Mouse (Mus musculus) embryonic facial prominence, embryonic 11.5 days (tissue): Measurements from ENCODE around the gene Saa2. TPM values are rescaled to one million over a fixed set of nuclear protein-coding genes. Genes with fewer than 3 reads are reported as not detected.
A peak's percentile ranks its signal among the peaks of the same experiment; 100 is the strongest.

ENCODE experiments used
- ATAC-seq: fragments of 200-750 bp; cut with Nextera tagmentation; replicated peaks from 2 replicates; pipeline ENCODE4 v1.8.0; 2017; ENCODE audit warnings: low read depth; ENCODE audit not compliant: insufficient number of reproducible peaks, low FRiP score, low TSS enrichment
- DNase-seq: peaks from one replicate; pipeline ENCODE4 v3.0.0-alpha.2; 2015; ENCODE audit warnings: low spot score
- H3K27ac ChIP-seq: fragments of 300-500 bp; sonication (generic); replicated peaks from 2 replicates; pipeline ENCODE4 v1.5.1; 2014; ENCODE audit warnings: mild to moderate bottlenecking, low read depth, low read length, control low read depth
- H3K27me3 ChIP-seq: fragments of 300-500 bp; sonication (generic); 2 replicates; pipeline ENCODE4 v1.6.1; 2014; ENCODE audit warnings: mild to moderate bottlenecking, low read length, moderate library complexity, mixed read lengths; ENCODE audit not compliant: control insufficient read depth, insufficient read depth
- H3K36me3 ChIP-seq: fragments of 300-500 bp; sonication (generic); replicated peaks from 2 replicates; pipeline ENCODE4 v1.6.1; 2014; ENCODE audit warnings: low read depth, mild to moderate bottlenecking, low read length, moderate library complexity, mixed read lengths; ENCODE audit not compliant: control insufficient read depth, insufficient read depth
- H3K4me1 ChIP-seq: fragments of 300-500 bp; sonication (generic); 2 replicates; pipeline ENCODE4 v1.6.1; 2014; ENCODE audit warnings: low read length, mixed read lengths; ENCODE audit not compliant: control insufficient read depth, insufficient read depth
- H3K4me2 ChIP-seq: fragments of 300-500 bp; sonication (generic); 2 replicates; pipeline ENCODE4 v1.6.1; 2014; ENCODE audit warnings: low read depth, mild to moderate bottlenecking, control low read depth, low read length, moderate library complexity
- H3K4me3 ChIP-seq: fragments of 300-500 bp; sonication (generic); 2 replicates; pipeline ENCODE4 v1.5.1; 2014; ENCODE audit warnings: low read depth, low read length, control low read depth
- H3K9ac ChIP-seq: fragments of 300-500 bp; sonication (generic); replicated peaks from 2 replicates; pipeline ENCODE4 v1.6.1; 2014; ENCODE audit warnings: mild to moderate bottlenecking, control low read depth, low read length
- H3K9me3 ChIP-seq: fragments of 300-500 bp; sonication (generic); replicated peaks from 2 replicates; pipeline ENCODE4 v1.6.1; 2016; ENCODE audit warnings: mild to moderate bottlenecking, low read length, inconsistent platforms, mixed read lengths; ENCODE audit not compliant: control insufficient read depth
- WGBS: fragments of 180-500 bp; shearing (Covaris S2); extraction: QIAGEN DNeasy Blood & Tissue Kit; methylation state at CpG from one replicate; pipeline ENCODE4 v1.1.7; 2014; 5-methylcytosine and 5-hydroxymethylcytosine counted together
- polyA plus RNA-seq: library from polyadenylated mRNA; unstranded; fragments of >200 nt; fragmentation: Nextera tagmentation; extraction: Ambion mirVana; gene quantifications from 2 replicates; pipeline ENCODE4 v1.2.1, GENCODE M21; 2014

Gene Saa2
- polyA plus RNA-seq, 1 experiment from 2014 or later, result 1.4 TPM

GRCm38 (mm10) chr7:46796779-46797178, 45.2 kb downstream of the Saa2 start:
- DNase-seq (no peak), ATAC-seq (no peak)
- Histone ChIP-seq H3K4me3 (peak overlapping the region; percentile 93), H3K27ac (no peak overlapping the region), H3K4me1 (no peaks in the 10 kb centered on the region; the same call in 1 of the 2 replicates), H3K9me3 (no peaks in the 10 kb centered on the region), H3K36me3 (no peaks in the 10 kb centered on the region), H3K4me2 (peak overlapping the region; percentile 85), H3K9ac (peak overlapping the region; percentile 89), H3K27me3 (no peaks in the 10 kb centered on the region)
- 45% methylated on average over 6 of the region's 6 CpGs for WGBS

Other genes with a start within 250 kb of the Saa2 start
- 10.8 and 11.6 TPM in 2 replicates for gene Sergef, start 112.0 kb upstream of the Saa2 start, polyA plus RNA-seq
- gene Tph1, start 79.3 kb upstream of the Saa2 start, polyA plus RNA-seq, result 0.29 and 0.66 TPM in 2 replicates
- 45.6 and 51.7 TPM in 2 replicates for gene Saal1, start 41.1 kb upstream of the Saa2 start, polyA plus RNA-seq
- not detected in 2 replicates for gene Saa3, start 36.1 kb upstream of the Saa2 start, polyA plus RNA-seq
- not detected in 2 replicates for gene Saa4, start 19.2 kb upstream of the Saa2 start, polyA plus RNA-seq
- gene Saa1, start 8.8 kb upstream of the Saa2 start, polyA plus RNA-seq, result 0.67 and 0.89 TPM in 2 replicates
- 14.8 and 18.8 TPM in 2 replicates for gene Hps5, start 44.3 kb downstream of the Saa2 start, polyA plus RNA-seq
- gene Gtf2h1, start 44.3 kb downstream of the Saa2 start, polyA plus RNA-seq, result 60.2 and 64.0 TPM in 2 replicates
- 1,561 and 1,765 TPM in 2 replicates for gene Ldha, start 89.7 kb downstream of the Saa2 start, polyA plus RNA-seq
- gene Ldhc, start 109.4 kb downstream of the Saa2 start, polyA plus RNA-seq, result 0.26 TPM in 1 of 2 replicates, not detected in the other
- 306 and 341 TPM in 2 replicates for gene Tsg101, start 168.2 kb downstream of the Saa2 start, polyA plus RNA-seq
- 13.1 and 14.8 TPM in 2 replicates for gene Uevld, start 206.7 kb downstream of the Saa2 start, polyA plus RNA-seq
- gene Gm9999, start 231.8 kb downstream of the Saa2 start, polyA plus RNA-seq, result not detected in 2 replicates